Mouse (Mus musculus) left cerebral cortex, postnatal 36 days (tissue): ENCODE data around the gene 6430628N08Rik. TPM values are rescaled to one million over a fixed set of nuclear protein-coding genes. Genes with fewer than 3 reads are reported as not detected.
A peak's percentile ranks its signal among the peaks of the same experiment; 100 is the strongest.

ENCODE experiments used
- DNase-seq, 2 experiments: peaks; one replicate each; pipeline ENCODE4 v3.0.0; 2021 to 2022; ENCODE audit warnings: low spot score in 2 of 2, mixed read lengths in 1 of 2
- intact Hi-C: fragments of 180-260 bp; cut with DNase I; formaldehyde crosslinking; loops from one replicate; pipeline ENCODE4 v1.15.1; 2025
- total RNA-seq, 2 experiments: library from RNA; stranded (reverse); gene quantifications; 2 replicates each; pipeline ENCODE4 v1.2.3; 2021

Gene 6430628N08Rik
- total RNA-seq: under 1 TPM in 1 of 2 experiments, not detected in 1; 0.41 TPM

DNA sequence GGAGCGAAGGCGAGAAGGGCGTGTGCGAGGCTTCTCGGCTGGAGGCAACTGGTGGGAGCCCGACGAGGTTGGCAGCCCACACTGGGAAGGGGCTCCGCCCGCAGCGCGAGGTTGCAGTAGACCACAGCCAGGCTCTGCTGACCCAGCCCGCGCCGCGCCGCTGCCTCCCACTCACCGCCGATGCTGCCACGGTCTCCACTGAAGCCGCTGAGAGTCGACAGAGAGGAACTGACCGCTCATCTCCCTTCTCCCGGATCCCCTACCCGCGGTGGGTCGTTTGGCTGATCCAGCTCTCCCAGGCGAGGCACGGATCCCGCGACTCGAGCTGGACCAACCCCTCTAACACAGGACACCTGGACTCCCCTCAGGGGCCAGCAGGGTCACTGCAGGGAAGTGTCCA, at the start of gene 6430628N08Rik:
TSS of gene 6430628N08Rik (plus strand) at position 113 of the 400 bp plus-strand sequence.
- no peak for DNase-seq
- intact Hi-C loops: no loop called here

DNA sequence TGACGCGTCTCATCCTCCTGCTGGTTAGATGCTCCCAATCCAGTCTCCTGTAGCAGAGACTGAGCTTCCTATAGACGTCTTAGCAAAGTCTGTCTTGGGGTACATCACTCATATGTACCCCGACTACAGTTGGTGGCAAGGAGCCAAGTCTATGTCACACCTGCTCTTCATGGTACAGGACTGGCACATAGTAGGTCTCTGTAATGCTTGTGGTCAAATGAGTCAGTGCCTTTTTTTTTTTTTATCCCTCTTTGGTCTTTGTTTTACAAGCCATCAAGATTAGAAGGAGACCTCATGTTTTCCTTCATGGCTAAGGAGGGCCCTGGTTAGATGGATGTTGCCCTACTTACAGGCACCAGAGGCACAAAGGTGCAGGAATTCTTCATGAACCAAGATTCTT, 49.6 kb upstream of the 6430628N08Rik start:
- DNase-seq: no peak
- intact Hi-C loops: no loop called here

GRCm38 (mm10) chr4:115846656-115847055, 43.8 kb upstream of the 6430628N08Rik start:
- intact Hi-C loops: no loop called here
- no peak for DNase-seq

- no peak for DNase-seq
- intact Hi-C loops: no loop called here
These were observed 43.1 kb upstream of the 6430628N08Rik start for GRCm38 (mm10) chr4:115847377-115847776.

DNA sequence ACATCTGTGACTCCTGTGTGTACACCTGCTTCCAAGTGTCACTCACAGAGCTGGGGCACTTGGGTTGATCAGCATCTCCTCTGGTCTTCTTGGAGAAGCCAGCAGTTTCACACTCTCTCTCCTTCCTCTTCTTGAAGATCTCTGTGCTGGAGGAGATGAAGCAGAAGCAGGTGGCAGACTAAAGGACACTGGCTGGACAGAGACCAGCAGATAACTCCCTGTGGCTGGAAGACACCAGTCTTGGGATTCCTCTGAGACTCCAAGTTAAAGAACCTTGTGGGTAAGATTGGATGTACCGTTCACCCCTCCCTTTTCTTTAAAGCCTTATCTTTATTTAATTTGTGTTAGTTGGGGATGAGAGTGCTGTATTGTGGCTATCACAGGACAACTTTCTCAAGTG, 42.4 kb upstream of the 6430628N08Rik start:
- intact Hi-C loops: no loop called here
- no peak for DNase-seq

DNA sequence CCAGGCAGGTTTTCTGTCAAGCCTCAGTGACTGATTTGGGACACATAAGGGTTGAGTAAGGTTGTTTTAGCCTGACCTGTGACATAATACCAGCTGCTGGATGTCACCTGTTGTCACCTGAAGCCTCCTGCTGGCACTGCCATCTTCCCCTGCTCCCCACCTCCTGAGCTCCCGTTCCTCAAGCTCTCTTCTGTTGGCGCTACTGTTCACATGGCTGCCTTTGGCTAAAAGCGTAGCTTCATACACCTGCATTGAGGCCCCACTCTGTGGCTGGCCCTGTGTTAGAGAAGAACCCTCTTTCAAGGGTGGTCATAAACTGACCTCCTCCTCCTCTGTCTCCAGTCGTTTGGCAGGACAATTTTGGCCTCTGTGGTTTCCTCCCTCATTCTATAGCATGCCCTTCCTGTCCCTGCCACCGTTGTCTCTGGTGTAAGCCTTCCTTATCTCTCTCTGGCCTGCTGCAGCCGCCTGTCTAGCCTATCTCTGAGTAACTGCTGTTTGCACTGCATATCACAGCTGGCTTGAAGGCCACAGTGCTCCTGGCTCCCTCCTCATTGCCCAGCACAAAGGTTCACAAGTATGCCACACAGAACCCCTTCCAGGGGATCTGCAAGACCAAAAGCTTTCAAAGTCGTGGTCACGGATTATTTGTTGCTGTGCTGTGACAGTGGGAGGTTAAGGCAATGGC, 41.3 kb upstream of the 6430628N08Rik start:
- no peak for DNase-seq
- intact Hi-C loops: no loop called here

- no peak for DNase-seq
- intact Hi-C loops: no loop called here
These were observed 40.4 kb upstream of the 6430628N08Rik start for GRCm38 (mm10) chr4:115850111-115850510.

DNA sequence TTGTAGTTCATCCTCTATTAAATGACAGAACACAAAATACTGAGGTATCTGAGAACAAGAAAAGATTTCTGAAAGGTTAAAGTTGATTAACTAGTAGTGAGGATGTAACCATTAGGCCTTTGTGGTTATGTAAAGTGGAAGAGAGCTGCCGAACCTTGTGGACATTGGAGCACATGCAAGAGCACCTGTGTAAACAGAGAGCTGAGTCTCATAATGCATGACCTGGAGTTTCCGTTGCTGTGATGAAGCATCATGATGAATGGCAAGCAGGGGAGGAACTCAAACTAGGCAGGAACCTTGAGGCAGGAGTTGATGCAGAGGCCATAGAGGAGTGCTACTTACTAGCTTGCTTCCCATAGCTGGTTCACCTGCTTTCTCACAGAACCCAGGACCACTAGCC, 39.8 kb upstream of the 6430628N08Rik start:
- intact Hi-C loops: no loop called here
- DNase-seq: no peak

GRCm38 (mm10) chr4:115851569-115851968, 38.9 kb upstream of the 6430628N08Rik start:
- intact Hi-C loops: no loop called here
- no peak for DNase-seq

DNA sequence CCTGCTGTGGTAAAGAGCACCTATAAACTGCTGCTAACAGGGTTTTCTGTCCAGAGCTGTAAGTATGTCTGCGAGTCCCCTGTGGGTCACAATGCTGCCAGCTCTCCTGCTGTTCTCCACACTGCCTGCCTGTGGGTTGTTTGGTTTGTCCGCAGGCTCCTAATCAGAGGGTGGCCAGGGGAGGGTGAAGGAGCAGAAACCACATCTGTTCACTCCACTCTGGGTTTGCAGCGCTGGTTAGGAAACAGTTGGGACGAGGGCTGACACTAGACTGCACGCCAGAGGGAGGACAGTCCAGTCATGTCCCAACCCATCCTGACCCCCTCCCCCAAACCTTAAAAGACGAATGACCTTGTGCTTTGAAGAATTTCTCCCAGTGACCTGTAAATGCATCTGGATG, 35.4 kb upstream of the 6430628N08Rik start:
- intact Hi-C loops: no loop called here
- no peak for DNase-seq

GRCm38 (mm10) chr4:115855609-115856008, 34.9 kb upstream of the 6430628N08Rik start:
- intact Hi-C loops: no loop called here
- DNase-seq: peak in 1 of 2 experiments; percentile 19

DNA sequence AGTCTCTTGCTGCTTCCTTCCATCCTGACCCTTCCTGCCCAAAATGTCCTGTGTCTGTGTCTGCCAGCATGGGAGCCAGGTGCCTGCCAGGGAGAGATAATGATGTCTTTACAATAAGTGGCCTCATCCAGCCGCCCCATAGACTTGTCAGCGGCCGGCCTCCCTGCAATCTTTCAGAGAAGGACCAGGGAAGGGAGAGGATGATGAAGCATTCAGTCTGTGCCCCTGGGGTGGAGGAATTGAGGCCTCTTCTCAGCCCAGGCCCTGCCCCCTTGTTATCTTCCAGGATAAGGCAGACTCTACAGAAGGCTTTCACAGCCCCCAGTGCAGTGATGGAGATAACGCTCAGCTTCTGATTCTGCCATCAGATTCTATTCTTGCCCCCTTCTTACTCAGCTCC, 34.2 kb upstream of the 6430628N08Rik start:
- intact Hi-C loops: no loop called here
- no peak for DNase-seq

- DNase-seq: no peak
- intact Hi-C loops: no loop called here
These were observed 33.1 kb upstream of the 6430628N08Rik start for GRCm38 (mm10) chr4:115857293-115857883.

- intact Hi-C loops: no loop called here
- DNase-seq: no peak
These were observed 27.1 kb upstream of the 6430628N08Rik start for GRCm38 (mm10) chr4:115863352-115863751.

DNA sequence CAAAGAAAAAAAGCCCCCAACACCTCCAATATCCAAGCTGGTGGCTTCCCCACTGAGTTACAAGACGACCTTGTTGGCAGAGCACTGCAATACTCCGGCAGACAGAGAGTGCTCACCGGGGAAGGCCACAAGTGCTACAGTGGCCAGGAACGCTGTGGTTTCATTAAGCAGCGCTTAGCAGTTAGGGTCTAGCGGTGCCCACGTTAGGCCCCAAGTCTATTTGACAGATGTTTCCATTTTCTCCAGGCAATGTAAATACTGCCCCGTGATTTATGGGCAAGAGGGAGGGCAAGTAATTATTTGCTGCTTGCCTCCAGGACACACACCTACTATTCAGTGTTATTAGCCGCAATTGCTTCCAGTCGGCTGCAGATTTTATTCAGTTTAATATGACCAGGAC, 26.6 kb upstream of the 6430628N08Rik start:
- no peak for DNase-seq
- intact Hi-C loops: no loop called here

DNA sequence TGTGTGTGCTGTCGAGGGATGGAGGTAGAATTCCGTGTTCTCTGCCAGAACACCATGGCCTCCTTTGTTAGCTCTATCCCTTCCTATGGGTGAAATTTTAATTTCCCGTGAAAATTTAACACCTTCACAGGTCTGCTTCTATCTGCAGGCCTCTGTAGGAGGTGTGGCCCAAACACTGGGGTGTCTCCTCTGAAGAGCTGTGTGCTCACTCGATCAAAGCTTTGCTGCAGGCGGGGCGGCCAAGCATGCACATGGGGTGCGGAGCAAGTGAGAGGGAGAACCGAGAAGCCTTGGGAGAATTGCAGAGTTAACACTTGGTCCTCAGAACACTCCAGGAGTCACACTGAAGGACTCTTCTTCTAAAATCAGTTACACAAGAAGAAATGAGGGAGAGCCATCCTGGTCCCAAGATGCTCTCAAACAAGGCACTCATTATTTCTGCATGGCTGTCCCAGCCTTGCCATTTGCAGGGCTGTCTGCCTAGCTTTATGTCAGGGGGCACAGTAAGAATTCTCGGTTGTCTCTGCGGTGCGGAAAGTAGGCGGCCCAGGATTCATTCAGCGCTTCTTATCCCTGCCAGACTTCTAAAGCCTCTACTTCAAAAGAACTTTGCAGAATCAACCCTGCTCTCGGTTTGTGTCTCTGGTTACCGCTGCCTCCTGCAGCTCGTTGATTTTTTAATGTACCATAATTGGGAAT, 20.8 kb upstream of the 6430628N08Rik start:
- intact Hi-C loops: no loop called here
- no peak for DNase-seq

DNA sequence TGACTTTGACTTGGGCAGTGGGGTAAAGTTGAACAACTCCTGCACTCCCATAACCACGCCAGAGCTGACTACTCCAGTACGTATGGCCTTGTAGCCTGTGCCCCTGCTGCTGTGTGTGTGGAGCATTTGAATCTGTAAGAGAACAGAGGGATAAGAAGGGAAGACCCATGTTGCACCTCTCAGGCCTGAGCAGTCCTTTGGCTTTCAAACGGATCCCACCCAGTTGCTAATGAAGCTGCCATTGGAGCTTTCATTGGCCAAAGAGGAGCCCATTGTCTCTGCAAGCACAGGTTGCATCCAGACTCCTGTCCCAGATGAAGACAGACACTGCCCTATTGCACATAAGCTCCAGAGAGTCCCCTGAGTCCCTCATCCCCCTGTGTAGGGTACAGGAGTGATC, 17.2 kb upstream of the 6430628N08Rik start:
- intact Hi-C loops: no loop called here
- no peak for DNase-seq

- intact Hi-C loops: no loop called here
These were observed 12.2 kb upstream of the 6430628N08Rik start for GRCm38 (mm10) chr4:115878216-115878678.

GRCm38 (mm10) chr4:115878828-115879227, 11.6 kb upstream of the 6430628N08Rik start:
- intact Hi-C loops: no loop called here
- DNase-seq: no peak

More at GRCm38 (mm10) chr4:115878216-115878678, 12.2 kb upstream of the 6430628N08Rik start:
- no peak for DNase-seq

GRCm38 (mm10) chr4:115881183-115881582, 9.3 kb upstream of the 6430628N08Rik start:
- intact Hi-C loops: no loop called here
- no peak for DNase-seq

- no peak for DNase-seq
- intact Hi-C loops: no loop called here
These were observed 8.3 kb upstream of the 6430628N08Rik start for GRCm38 (mm10) chr4:115882195-115882594.
